Mouse (Mus musculus) MEL (cell line): ENCODE measurements around the gene Atp5b. TPM values are rescaled to one million over a fixed set of nuclear protein-coding genes. Genes with fewer than 3 reads are reported as not detected.
A peak's percentile ranks its signal among the peaks of the same experiment; 100 is the strongest.

ENCODE experiments used
- DNase-seq: peaks from one replicate; pipeline ENCODE4 v3.0.0; 2011; ENCODE audit warnings: low read depth, low spot score
- H3K27ac ChIP-seq: 2 replicates; pipeline ENCODE4 v1.5.1; 2012; ENCODE audit warnings: low read depth, mild to moderate bottlenecking, control low read depth, low read length, moderate library complexity; ENCODE audit not compliant: control insufficient read depth
- H3K27me3 ChIP-seq, 2 experiments: fragments of 150-350 bp in 1 of 2; sonication (generic) in 1 of 2; 2 replicates each; pipeline ENCODE4 v1.6.1; 2012; ENCODE audit warnings: low read length in 2 of 2, mild to moderate bottlenecking in 2 of 2, improper control_type of control experiment in 1 of 2, moderate library complexity in 1 of 2; ENCODE audit not compliant: insufficient read depth in 2 of 2, control insufficient read depth in 1 of 2
- H3K36me3 ChIP-seq, 2 experiments: 2 replicates each; pipeline ENCODE4 v1.6.1; 2012 to 2014; ENCODE audit warnings: low read length in 2 of 2, improper control_type of control experiment in 1 of 2, inconsistent platforms in 1 of 2, mild to moderate bottlenecking in 1 of 2; ENCODE audit not compliant: insufficient read depth in 2 of 2, control insufficient read depth in 1 of 2
- H3K4me1 ChIP-seq, 2 experiments: fragments of 150-350 bp in 1 of 2; sonication (generic) in 1 of 2; 2 replicates each; pipeline ENCODE4 v1.6.1; 2012; ENCODE audit warnings: low read length in 2 of 2, improper control_type of control experiment in 1 of 2, mild to moderate bottlenecking in 1 of 2; ENCODE audit not compliant: insufficient read depth in 2 of 2, control insufficient read depth in 1 of 2
- H3K4me3 ChIP-seq, 2 experiments: fragments of 150-350 bp in 1 of 2; sonication (generic) in 1 of 2; 2 replicates each; pipeline ENCODE4 v1.5.1; 2012; ENCODE audit warnings: low read depth in 2 of 2, low read length in 2 of 2, mild to moderate bottlenecking in 2 of 2, moderate library complexity in 2 of 2, control low read depth in 1 of 2, improper control_type of control experiment in 1 of 2; ENCODE audit not compliant: control insufficient read depth in 1 of 2, insufficient read depth in 1 of 2
- H3K79me2 ChIP-seq: 2 replicates; pipeline ENCODE4 v1.6.1; 2012; ENCODE audit warnings: mild to moderate bottlenecking, low read length, moderate library complexity; ENCODE audit not compliant: control insufficient read depth, poor library complexity, insufficient read depth
- H3K9ac ChIP-seq: 2 replicates; pipeline ENCODE4 v1.6.1; 2012; ENCODE audit warnings: low read depth, mild to moderate bottlenecking, control low read depth, low read length, moderate library complexity; ENCODE audit not compliant: control insufficient read depth, poor library complexity, severe bottlenecking
- H3K9me3 ChIP-seq: fragments of 150-350 bp; sonication (generic); replicated peaks from 2 replicates; pipeline ENCODE4 v1.6.1; 2012; ENCODE audit warnings: mild to moderate bottlenecking, low read length, improper control_type of control experiment, moderate library complexity; ENCODE audit not compliant: insufficient read depth
- BHLHE40 ChIP-seq: IDR thresholded peaks from 2 replicates; pipeline ENCODE4 v1.6.1; 2012; ENCODE audit warnings: low read depth, mild to moderate bottlenecking, inconsistent platforms, low read length, improper control_type of control experiment, borderline replicate concordance
- CHD2 ChIP-seq: IDR thresholded peaks from 2 replicates; pipeline ENCODE4 v1.6.1; 2011; ENCODE audit warnings: low read length, improper control_type of control experiment
- CTCF ChIP-seq, 3 experiments: IDR thresholded peaks in 2 of 3; conservative IDR thresholded peaks in 1 of 3; 2 replicates each; pipeline ENCODE4 v1.5.1; 2011 to 2012; ENCODE audit warnings: low read length in 3 of 3, low read depth in 2 of 3, mild to moderate bottlenecking in 2 of 3, improper control_type of control experiment in 1 of 3, inconsistent platforms in 1 of 3, mixed read lengths in 1 of 3, moderate library complexity in 1 of 3; ENCODE audit not compliant: control insufficient read depth in 1 of 3, insufficient read depth in 1 of 3, poor library complexity in 1 of 3, severe bottlenecking in 1 of 3
- E2F4 ChIP-seq: IDR thresholded peaks from 2 replicates; pipeline ENCODE4 v1.6.1; 2011; ENCODE audit warnings: low read depth, low read length, improper control_type of control experiment, borderline replicate concordance
- ELF1 ChIP-seq: IDR thresholded peaks from 2 replicates; pipeline ENCODE4 v1.6.1; 2014; ENCODE audit warnings: low read depth, mild to moderate bottlenecking, inconsistent platforms, low read length, improper control_type of control experiment, moderate library complexity
- EP300 ChIP-seq, 2 experiments: IDR thresholded peaks; 2 replicates each; pipeline ENCODE4 v1.6.1; 2011; ENCODE audit warnings: improper control_type of control experiment in 2 of 2, low read length in 2 of 2, low read depth in 1 of 2, mild to moderate bottlenecking in 1 of 2
- ETS1 ChIP-seq: IDR thresholded peaks from 2 replicates; pipeline ENCODE4 v1.6.1; 2012; ENCODE audit warnings: low read depth, mild to moderate bottlenecking, inconsistent platforms, low read length, improper control_type of control experiment, moderate library complexity
- GABPA ChIP-seq: IDR thresholded peaks from 2 replicates; pipeline ENCODE4 v1.6.1; 2012; ENCODE audit warnings: low read depth, mild to moderate bottlenecking, inconsistent platforms, low read length, improper control_type of control experiment, moderate library complexity
- HCFC1 ChIP-seq: IDR thresholded peaks from 2 replicates; pipeline ENCODE4 v1.6.1; 2012; ENCODE audit warnings: low read depth, mild to moderate bottlenecking, inconsistent platforms, low read length, improper control_type of control experiment, moderate library complexity
- JUND ChIP-seq: IDR thresholded peaks from 2 replicates; pipeline ENCODE4 v1.6.1; 2011; ENCODE audit warnings: low read depth, mild to moderate bottlenecking, improper control_type of control experiment, low read length
- KAT2A ChIP-seq: conservative IDR thresholded peaks from 2 replicates; pipeline ENCODE4 v1.6.1; 2012; ENCODE audit warnings: low read depth, low read length, improper control_type of control experiment, inconsistent platforms
- MAX ChIP-seq: IDR thresholded peaks from 2 replicates; pipeline ENCODE4 v1.6.1; 2011; ENCODE audit warnings: low read length, improper control_type of control experiment
- MAZ ChIP-seq: IDR thresholded peaks from 2 replicates; pipeline ENCODE4 v1.6.1; 2012; ENCODE audit warnings: low read depth, mild to moderate bottlenecking, inconsistent platforms, low read length, improper control_type of control experiment
- MEF2A ChIP-seq: IDR thresholded peaks from 2 replicates; pipeline ENCODE4 v1.6.1; 2014; ENCODE audit warnings: low read depth, mild to moderate bottlenecking, inconsistent platforms, low read length, improper control_type of control experiment; ENCODE audit not compliant: poor library complexity, insufficient replicate concordance, severe bottlenecking; ENCODE audit errors: extremely low read depth
- MXI1 ChIP-seq: IDR thresholded peaks from 2 replicates; pipeline ENCODE4 v1.6.1; 2011; ENCODE audit warnings: mild to moderate bottlenecking, low read depth, low read length, improper control_type of control experiment
- MYB ChIP-seq: IDR thresholded peaks from 2 replicates; pipeline ENCODE4 v1.6.1; 2011; ENCODE audit warnings: mild to moderate bottlenecking, low read depth, low read length, improper control_type of control experiment
- NELFE ChIP-seq: IDR thresholded peaks from 2 replicates; pipeline ENCODE4 v1.6.1; 2011; ENCODE audit warnings: low read depth, low read length, improper control_type of control experiment
- NRF1 ChIP-seq: IDR thresholded peaks from 2 replicates; pipeline ENCODE4 v1.6.1; 2014; ENCODE audit warnings: low read depth, mild to moderate bottlenecking, inconsistent platforms, low read length, improper control_type of control experiment, moderate library complexity; ENCODE audit not compliant: poor library complexity, insufficient read depth, severe bottlenecking
- POLR2A ChIP-seq, 2 experiments: IDR thresholded peaks; 2 replicates each; pipeline ENCODE4 v1.6.1; 2011 to 2012; ENCODE audit warnings: low read length in 2 of 2, mild to moderate bottlenecking in 2 of 2, control low read depth in 1 of 2, improper control_type of control experiment in 1 of 2, low read depth in 1 of 2, moderate library complexity in 1 of 2; ENCODE audit not compliant: control insufficient read depth in 1 of 2, insufficient read depth in 1 of 2, poor library complexity in 1 of 2
- POLR2AphosphoS2 ChIP-seq: IDR thresholded peaks from 2 replicates; pipeline ENCODE4 v1.6.1; 2011; ENCODE audit warnings: low read length, improper control_type of control experiment
- POLR2AphosphoS5 ChIP-seq: IDR thresholded peaks from 2 replicates; pipeline ENCODE4 v1.6.1; 2012; ENCODE audit warnings: low read depth, borderline replicate concordance, mild to moderate bottlenecking, inconsistent platforms, low read length, moderate library complexity, mixed read lengths
- RAD21 ChIP-seq: IDR thresholded peaks from 2 replicates; pipeline ENCODE4 v1.6.1; 2011; ENCODE audit warnings: mild to moderate bottlenecking, low read depth, low read length, improper control_type of control experiment
- SIN3A ChIP-seq: IDR thresholded peaks from 2 replicates; pipeline ENCODE4 v1.6.1; 2012; ENCODE audit warnings: low read length, improper control_type of control experiment, inconsistent platforms
- SMC3 ChIP-seq: IDR thresholded peaks from 2 replicates; pipeline ENCODE4 v1.6.1; 2011; ENCODE audit warnings: low read depth, low read length, improper control_type of control experiment
- TAL1 ChIP-seq: IDR thresholded peaks from 2 replicates; pipeline ENCODE4 v1.6.1; 2012; ENCODE audit warnings: mild to moderate bottlenecking, inconsistent platforms, low read length, moderate library complexity, mixed read lengths
- TBP ChIP-seq: IDR thresholded peaks from 2 replicates; pipeline ENCODE4 v1.8.0; 2011; ENCODE audit warnings: low read depth, low read length, improper control_type of control experiment
- TCF12 ChIP-seq: IDR thresholded peaks from 2 replicates; pipeline ENCODE4 v1.6.1; 2014; ENCODE audit warnings: low read depth, mild to moderate bottlenecking, inconsistent platforms, low read length, improper control_type of control experiment, moderate library complexity
- USF1 ChIP-seq: IDR thresholded peaks from 2 replicates; pipeline ENCODE4 v1.6.1; 2014; ENCODE audit warnings: low read depth, mild to moderate bottlenecking, inconsistent platforms, low read length, improper control_type of control experiment, moderate library complexity
- USF2 ChIP-seq, 2 experiments: IDR thresholded peaks; 2 replicates each; pipeline ENCODE4 v1.6.1; 2011 to 2012; ENCODE audit warnings: improper control_type of control experiment in 2 of 2, low read length in 2 of 2, borderline replicate concordance in 1 of 2, inconsistent platforms in 1 of 2, low read depth in 1 of 2, mild to moderate bottlenecking in 1 of 2; ENCODE audit not compliant: insufficient read depth in 1 of 2
- ZC3H11A ChIP-seq: IDR thresholded peaks from 2 replicates; pipeline ENCODE4 v1.6.1; 2012; ENCODE audit warnings: low read depth, mild to moderate bottlenecking, inconsistent platforms, low read length, improper control_type of control experiment
- ZKSCAN1 ChIP-seq: IDR thresholded peaks from 2 replicates; pipeline ENCODE4 v1.6.1; 2012; ENCODE audit warnings: low read depth, mild to moderate bottlenecking, inconsistent platforms, low read length, improper control_type of control experiment, moderate library complexity
- ZMIZ1 ChIP-seq: IDR thresholded peaks from 2 replicates; pipeline ENCODE4 v1.6.1; 2012; ENCODE audit warnings: low read depth, mild to moderate bottlenecking, inconsistent platforms, low read length, improper control_type of control experiment, moderate library complexity
- ZNF384 ChIP-seq: IDR thresholded peaks from 2 replicates; pipeline ENCODE4 v1.6.1; 2012; ENCODE audit warnings: low read depth, mild to moderate bottlenecking, inconsistent platforms, low read length, improper control_type of control experiment
- polyA plus RNA-seq, 2 experiments: library from polyadenylated mRNA; stranded (reverse) in 1 of 2; unstranded in 1 of 2; fragments of >175 nt in 1 of 2; fragments of >200 nt in 1 of 2; gene quantifications; 2 replicates each; pipeline versions ENCODE4 v1.2.1 to v1.2.4; 2012; ENCODE audit warnings: low replicate concordance in 2 of 2, low read depth in 1 of 2; ENCODE audit not compliant: insufficient read length in 2 of 2, insufficient read depth in 1 of 2, missing spikeins in 1 of 2
- total RNA-seq: library from RNA; depleted of rRNA; stranded (reverse); fragments of 300-350 nt; gene quantifications from 2 replicates; pipeline ENCODE4 v1.2.3, GENCODE M21; 2012

Atp5b gene
- total and polyA plus RNA-seq, 3 experiments: 545 to 2,318 (median 2,164) TPM

DNA sequence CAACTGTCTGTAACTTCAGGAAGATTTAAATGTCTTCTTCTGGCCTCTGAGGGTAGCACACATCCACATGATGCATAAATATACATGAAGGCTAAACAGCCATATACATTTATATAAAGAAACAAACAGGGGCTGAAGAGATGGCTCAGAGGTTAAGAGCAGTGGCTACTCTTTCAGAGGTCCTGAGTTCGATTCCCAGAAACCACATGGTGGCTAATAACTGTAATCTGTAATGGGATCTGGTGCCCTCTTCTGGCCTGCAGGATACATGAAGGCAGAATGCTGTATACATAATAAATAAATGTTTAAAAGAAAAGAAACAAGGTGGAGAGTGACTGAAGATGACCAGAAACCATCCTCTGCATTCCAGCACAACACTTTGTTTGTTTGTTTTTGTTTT, 2.6 kb upstream of the Atp5b start (continued):
- TF ChIP-seq ETS1 (no peak), ZKSCAN1 (no peak), MAZ (no peak), ZMIZ1 (no peak), MXI1 (no peak), SIN3A (no peak), TCF12 (no peak), GABPA (no peak), TBP (peak; percentile 93), ELF1 (no peak), NRF1 (no peak), ZC3H11A (peak; percentile 34; the same call in 1 of the 2 replicates), MAX (no peak), CTCF (IDR thresholded peaks at IDR 0.05 in 2 of 3, conservative IDR thresholded peaks at IDR 0.05 in 1 of 3; ENCODE audit: control insufficient read depth in 1 of 3, insufficient read depth in 1 of 3, low read depth in 2 of 3, low read length in 3 of 3, poor library complexity in 1 of 3, severe bottlenecking in 1 of 3) (peak; percentile 20 to 54 (median 27); a peak in 4 of 6 replicates), POLR2A (IDR thresholded peaks at IDR 0.05; ENCODE audit: control insufficient read depth in 1 of 2, insufficient read depth in 1 of 2, low read depth in 1 of 2, low read length in 2 of 2, poor library complexity in 1 of 2) (no peak), NELFE (no peak), CHD2 (no peak)

DNA sequence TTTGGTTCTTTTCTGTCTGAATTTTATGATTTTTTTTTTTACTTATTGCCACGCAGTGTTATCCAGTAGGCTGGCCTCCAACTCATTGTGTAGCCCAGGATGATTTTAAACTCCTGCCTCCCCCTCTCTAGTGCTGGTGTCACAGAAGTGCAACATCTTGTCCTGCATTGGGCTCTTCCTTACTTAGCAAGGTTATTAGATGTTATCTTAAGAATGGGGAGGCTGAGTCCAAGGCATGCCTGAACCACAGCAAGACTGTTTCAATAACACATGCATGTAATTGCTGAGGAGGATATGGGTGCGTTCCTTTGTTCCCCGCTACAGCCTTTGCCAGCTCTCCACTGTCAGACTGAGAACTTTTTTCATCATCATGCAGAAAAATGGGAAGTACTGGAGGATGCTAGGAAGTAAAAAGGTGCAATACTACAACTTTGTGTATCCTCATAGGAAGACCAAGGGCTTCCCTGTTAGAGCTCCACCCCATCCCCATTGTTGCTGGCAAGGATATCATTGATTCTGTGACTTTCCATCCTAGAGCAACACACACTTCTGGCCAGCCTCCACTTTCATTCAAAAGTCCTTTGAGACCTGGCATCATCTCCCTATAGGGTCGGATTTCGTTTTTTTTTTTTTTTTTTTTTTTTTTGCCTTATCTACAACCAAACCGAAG, 1.1 kb upstream of the Atp5b start:
- H3K27ac ChIP-seq: peak overlapping the region; percentile 89
- H3K4me3 ChIP-seq: peak overlapping the region; percentile 65 to 66
- no peaks in the 10 kb centered on the region for H3K9me3 ChIP-seq
- H3K79me2 ChIP-seq: peaks cover 33% of the 10 kb centered on the region
- no peaks in the 10 kb centered on the region for H3K27me3 ChIP-seq
- H3K9ac ChIP-seq: peak overlapping the region; percentile 77
- peak; percentile 78 for DNase-seq
- peaks cover 6 to 27% of the 10 kb centered on the region in 2 experiments for H3K4me1 ChIP-seq
- peaks cover 26 to 31% of the 10 kb centered on the region in 2 experiments for H3K36me3 ChIP-seq
- TF ChIP-seq POLR2AphosphoS2 (0 out of 2 replicates have a peak, but pooled peaks have one; percentile 13), KAT2A (0 out of 2 replicates have a peak, but pooled peaks have one; percentile 11), RAD21 (no peak), ZC3H11A (no peak), SIN3A (no peak; the same call in 1 of the 2 replicates), MAZ (no peak), POLR2AphosphoS5 (no peak), E2F4 (no peak), JUND (no peak), ZMIZ1 (no peak), ZNF384 (peak; percentile 99), USF2 (IDR thresholded peaks at IDR 0.05; ENCODE audit: borderline replicate concordance in 1 of 2, insufficient read depth in 1 of 2, low read depth in 1 of 2, low read length in 2 of 2) (no peak), TAL1 (no peak), USF1 (no peak), ELF1 (no peak), MYB (peak; percentile 87), GABPA (no peak), SMC3 (no peak), POLR2A (IDR thresholded peaks at IDR 0.05; ENCODE audit: control insufficient read depth in 1 of 2, insufficient read depth in 1 of 2, low read depth in 1 of 2, low read length in 2 of 2, poor library complexity in 1 of 2) (no peak), MEF2A (no peak), EP300 (IDR thresholded peaks at IDR 0.05; ENCODE audit: low read depth in 1 of 2, low read length in 2 of 2) (peak in 1 of 2 experiments; percentile 80; a peak in 3 of 4 replicates), HCFC1 (peak; percentile 23), MAX (no peak), BHLHE40 (no peak), NELFE (no peak)
